Mouse (Mus musculus) B cell, adult (primary cell): Measurements from ENCODE around the gene Fancd2os. TPM values are rescaled to one million over a fixed set of nuclear protein-coding genes. Genes with fewer than 3 reads are reported as not detected.

Experiments
- total RNA-seq: library from RNA; stranded (reverse); gene quantifications from 4 replicates; pipeline ENCODE4 v1.2.4, GENCODE M21; 2023; ENCODE audit not compliant: inconsistent age

Fancd2os gene
- not detected in 4 replicates for total RNA-seq

DNA sequence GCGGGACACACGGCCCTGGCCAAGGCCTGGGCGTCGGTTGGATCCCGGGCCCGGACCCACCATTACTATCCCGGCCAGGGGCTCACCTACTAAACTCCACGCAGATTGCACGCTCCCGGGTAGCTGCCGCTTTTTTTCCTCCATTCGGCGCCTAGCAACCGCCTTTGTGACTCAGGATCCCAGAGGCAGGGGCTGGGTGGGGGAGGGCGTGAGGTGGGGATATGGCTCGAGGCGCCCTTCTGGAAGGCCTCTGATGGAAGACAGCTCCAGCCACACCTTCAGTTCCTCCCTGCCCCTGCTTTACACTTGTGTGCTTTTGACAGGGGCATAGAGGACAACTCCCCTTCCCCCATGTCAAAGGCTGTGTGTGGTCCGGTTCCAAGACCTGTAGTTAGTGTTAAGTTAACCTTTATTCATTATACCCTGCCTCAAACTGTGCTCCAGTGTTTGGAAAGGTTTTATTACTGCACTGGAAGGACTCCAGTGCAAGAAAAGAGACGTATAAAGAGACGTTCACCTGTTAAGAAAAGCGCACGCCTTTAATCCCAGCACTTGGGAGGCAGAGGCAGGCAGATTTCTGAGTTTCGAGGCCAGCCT, at the start of gene Fancd2os:
Gene Fancd2os (minus strand): TSS at position 173 of the 597 bp plus-strand sequence.

DNA sequence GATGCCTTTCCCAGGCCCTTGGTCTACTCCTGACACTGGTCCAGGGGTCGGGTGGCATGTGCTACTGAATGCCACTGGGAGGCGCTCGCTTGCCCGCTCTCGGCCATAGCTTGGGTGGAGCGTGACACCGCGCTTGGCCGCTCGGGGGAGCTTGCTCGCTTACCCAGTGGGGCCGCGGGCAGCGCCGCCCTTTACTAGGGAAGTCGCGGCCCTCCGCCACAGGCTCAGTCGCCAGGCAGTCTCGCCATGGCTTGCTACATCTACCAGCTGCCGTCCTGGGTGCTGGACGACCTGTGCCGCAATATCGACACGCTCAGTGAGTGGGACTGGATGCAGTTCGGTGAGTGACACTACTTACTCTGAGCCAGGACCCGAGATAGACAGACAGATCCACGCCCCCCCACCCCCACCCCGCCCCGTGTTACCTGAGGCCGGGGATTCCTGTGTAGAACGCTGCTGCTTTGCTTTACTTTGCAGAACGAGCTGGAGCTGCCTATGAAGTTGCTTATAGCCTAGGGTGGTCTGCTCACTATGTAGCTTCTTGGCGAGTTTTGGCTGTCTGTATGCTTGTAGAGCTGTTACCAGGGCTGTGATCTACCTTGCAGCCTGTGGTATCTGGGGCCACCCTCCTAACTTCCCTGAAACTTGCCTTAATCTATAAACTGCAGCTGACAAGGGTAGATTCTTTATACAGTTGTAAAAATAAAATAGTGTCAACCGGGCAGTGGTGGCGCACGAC, 38.0 kb upstream of the Fancd2os start, which contains the start of gene Irak2:
Gene Irak2 (plus strand): TSS at position 166 of the 739 bp plus-strand sequence.

DNA sequence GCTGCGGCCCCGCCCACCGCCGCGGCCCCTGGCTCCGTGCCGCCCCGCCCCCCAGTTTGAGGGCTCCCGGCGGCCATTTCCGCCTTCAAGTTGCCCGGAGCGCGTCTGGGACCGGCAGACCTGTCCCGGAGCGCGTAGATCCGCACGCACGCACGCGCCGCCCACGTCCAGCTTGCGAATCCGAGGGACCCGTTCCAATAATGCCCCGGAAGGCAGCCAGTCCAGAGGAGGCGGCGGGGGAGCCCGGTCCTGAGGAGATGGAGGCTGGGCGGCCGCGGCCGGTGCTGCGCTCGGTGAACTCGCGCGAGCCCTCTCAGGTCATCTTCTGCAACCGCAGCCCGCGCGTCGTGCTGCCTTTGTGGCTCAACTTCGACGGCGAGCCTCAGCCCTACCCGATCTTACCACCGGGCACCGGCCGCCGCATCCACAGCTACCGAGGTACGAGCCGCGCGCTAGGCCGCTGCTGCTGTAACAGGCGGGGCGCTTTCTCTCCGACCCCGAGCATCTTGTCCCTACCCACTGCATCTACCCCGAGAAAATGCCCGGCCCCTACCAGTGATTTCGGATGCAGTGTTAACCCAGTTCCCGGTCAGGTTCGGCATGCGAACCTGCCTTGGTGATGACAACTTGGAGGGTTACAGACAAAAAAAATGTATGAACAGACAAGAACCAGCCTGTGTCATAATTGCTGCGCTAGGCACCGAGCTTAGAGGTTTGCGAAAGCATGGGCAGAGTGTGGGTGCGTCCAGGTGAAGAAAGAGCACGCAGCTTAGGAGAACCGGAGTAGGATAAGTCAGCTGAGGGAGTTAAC, 23.6 kb upstream of the Fancd2os start, which contains the start of gene Vhl:
Gene Vhl (plus strand): TSS at position 19 of the 811 bp plus-strand sequence.

DNA sequence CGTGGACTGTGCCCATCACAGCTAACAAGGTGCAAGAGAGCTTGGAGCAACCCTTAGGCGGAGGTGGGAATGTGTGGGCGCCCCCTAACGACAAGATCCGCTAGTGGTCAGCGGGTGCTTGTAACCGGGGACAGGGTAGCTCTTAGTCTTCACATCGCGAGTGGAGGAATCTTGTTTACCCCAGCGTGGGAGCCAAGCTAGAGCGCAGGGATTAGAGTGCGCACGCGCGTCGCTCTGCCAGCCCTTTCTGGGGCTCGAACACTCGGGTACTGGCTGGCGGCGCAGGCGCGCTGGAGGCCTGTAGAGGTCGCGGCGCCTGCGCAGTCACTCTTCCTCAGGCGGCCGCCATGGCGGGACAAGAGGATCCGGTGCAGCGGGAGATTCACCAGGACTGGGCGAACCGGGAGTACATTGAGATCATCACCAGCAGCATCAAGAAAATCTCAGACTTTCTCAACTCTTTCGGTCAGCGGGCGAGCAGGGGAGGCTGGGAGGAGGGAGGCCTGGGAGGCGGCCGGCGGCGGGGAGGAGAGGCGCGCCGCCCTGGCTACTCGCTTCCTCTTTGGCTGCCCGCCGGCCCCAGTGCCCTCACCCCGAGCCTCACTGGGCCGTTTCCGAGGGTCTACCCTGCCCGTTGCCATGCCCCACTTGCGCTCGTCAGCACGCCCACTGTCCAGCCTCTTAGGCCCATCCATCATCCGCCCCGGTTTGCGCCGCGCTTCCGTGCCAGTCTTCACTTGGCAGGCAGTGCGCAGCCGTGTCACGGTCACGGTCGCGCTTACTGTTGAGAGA, 4.1 kb upstream of the Fancd2os start, which contains the start of gene Brk1:
Gene Brk1 (plus strand): TSS at position 341 of the 792 bp plus-strand sequence.

Other genes with a start within 250 kb of the Fancd2os start
- 27.7 to 30.8 TPM (median 28.5 TPM) in 4 replicates for gene Tada3, start 222.8 kb downstream of the Fancd2os start, total RNA-seq
- gene Arpc4, start 222.6 kb downstream of the Fancd2os start, total RNA-seq, result 257 to 299 TPM (median 278 TPM) in 4 replicates
- gene Ttll3, start 211.5 kb downstream of the Fancd2os start, total RNA-seq, result 31.2 to 38.7 TPM (median 36.2 TPM) in 4 replicates
- 9.4 to 24.2 TPM (median 14.4 TPM) in 4 replicates for gene Rpusd3, start 181.4 kb downstream of the Fancd2os start, total RNA-seq
- gene Cidec, start 165.0 kb downstream of the Fancd2os start, total RNA-seq, result not detected in 4 replicates
- 16.2 to 21.7 TPM (median 18.7 TPM) in 4 replicates for gene Jagn1, start 158.1 kb downstream of the Fancd2os start, total RNA-seq
- not detected in 4 replicates for gene Il17re, start 142.2 kb downstream of the Fancd2os start, total RNA-seq
- gene Il17rc, start 129.3 kb downstream of the Fancd2os start, total RNA-seq, result not detected in 4 replicates
- gene Creld1, start 117.4 kb downstream of the Fancd2os start, total RNA-seq, result 15.4 to 17.8 TPM (median 17.1 TPM) in 4 replicates
- gene Prrt3, start 98.8 kb downstream of the Fancd2os start, total RNA-seq, result 0.36 to 0.86 TPM (median 0.72 TPM) in 4 replicates
- gene Emc3, start 69.1 kb downstream of the Fancd2os start, total RNA-seq, result 71.5 to 80.4 TPM (median 76.9 TPM) in 4 replicates
- gene Fancd2, start 69.0 kb downstream of the Fancd2os start, total RNA-seq, result 2.1 to 2.7 TPM (median 2.5 TPM) in 4 replicates
- gene Brk1, start 4.1 kb upstream of the Fancd2os start, total RNA-seq, result 108 to 128 TPM (median 115 TPM) in 4 replicates
- gene Vhl, start 23.2 kb upstream of the Fancd2os start, total RNA-seq, result 29.5 to 35.8 TPM (median 30.8 TPM) in 4 replicates
- gene Irak2, start 37.8 kb upstream of the Fancd2os start, total RNA-seq, result 152 to 170 TPM (median 165 TPM) in 4 replicates
- 172 to 209 TPM (median 195 TPM) in 4 replicates for gene Tatdn2, start 96.3 kb upstream of the Fancd2os start, total RNA-seq
- 1.1 to 3.8 TPM (median 3.3 TPM) in 3 of 4 replicates, not detected in the other for gene Ghrl, start 119.2 kb upstream of the Fancd2os start, total RNA-seq
- 93.9 to 111 TPM (median 98.4 TPM) in 4 replicates for gene Sec13, start 140.0 kb upstream of the Fancd2os start, total RNA-seq